Mouse (Mus musculus) intestine, embryonic 14.5 days (tissue): ENCODE data around the gene Pom121l12. TPM values are rescaled to one million over a fixed set of nuclear protein-coding genes. Genes with fewer than 3 reads are reported as not detected.

Source experiments
- ATAC-seq: fragments of 200-750 bp; cut with Nextera tagmentation; replicated peaks from 2 replicates; pipeline ENCODE4 v1.8.0; 2017; ENCODE audit warnings: low read depth, moderate number of reproducible peaks, moderate TSS enrichment, moderate library complexity; ENCODE audit not compliant: low FRiP score, low TSS enrichment
- DNase-seq: peaks from one replicate; pipeline ENCODE4 v3.0.0-alpha.2; 2018; ENCODE audit warnings: low spot score
- H3K27ac ChIP-seq: fragments of 300-500 bp; sonication (generic); 2 replicates; pipeline ENCODE4 v1.5.1; 2014; ENCODE audit warnings: low read depth, mild to moderate bottlenecking, control low read depth
- H3K27me3 ChIP-seq: fragments of 300-500 bp; sonication (generic); replicated peaks from 2 replicates; pipeline ENCODE4 v1.6.1; 2014; ENCODE audit warnings: low read length, control low read depth; ENCODE audit not compliant: control insufficient read depth, insufficient read depth
- H3K36me3 ChIP-seq: fragments of 300-500 bp; sonication (generic); 2 replicates; pipeline ENCODE4 v1.6.1; 2014; ENCODE audit warnings: low read length, control low read depth; ENCODE audit not compliant: control insufficient read depth, insufficient read depth
- H3K4me1 ChIP-seq: fragments of 300-500 bp; sonication (generic); replicated peaks from 2 replicates; pipeline ENCODE4 v1.6.1; 2014; ENCODE audit warnings: low read length, control low read depth, mixed read lengths; ENCODE audit not compliant: control insufficient read depth, insufficient read depth
- H3K4me2 ChIP-seq: fragments of 300-500 bp; sonication (generic); 2 replicates; pipeline ENCODE4 v1.6.1; 2014; ENCODE audit warnings: low read length
- H3K4me3 ChIP-seq: fragments of 300-500 bp; sonication (generic); 2 replicates; pipeline ENCODE4 v1.5.1; 2014; ENCODE audit warnings: low read depth, low read length, control low read depth, mixed read lengths
- H3K9ac ChIP-seq: fragments of 300-500 bp; sonication (generic); 2 replicates; pipeline ENCODE4 v1.6.1; 2014; ENCODE audit warnings: mild to moderate bottlenecking, low read length
- H3K9me3 ChIP-seq: fragments of 300-500 bp; sonication (generic); 2 replicates; pipeline ENCODE4 v1.6.1; 2016; ENCODE audit warnings: low read length, control low read depth; ENCODE audit not compliant: control insufficient read depth
- WGBS: fragments of 180-500 bp; shearing (Covaris S2); extraction: QIAGEN DNeasy Blood & Tissue Kit; methylation state at CpG from one replicate; pipeline ENCODE4 v1.1.7; 2014; 5-methylcytosine and 5-hydroxymethylcytosine counted together
- polyA plus RNA-seq: library from polyadenylated mRNA; unstranded; fragments of >200 nt; fragmentation: Nextera tagmentation; extraction: Ambion mirVana; gene quantifications from 2 replicates; pipeline ENCODE4 v1.2.1, GENCODE M21; 2014

Gene Pom121l12
- polyA plus RNA-seq, result not detected in 2 replicates

- no peak for ATAC-seq
- H3K4me3 ChIP-seq, result no peak within 1 kb of the TSS
- H3K36me3 ChIP-seq, result no peaks in the 10 kb centered on the region
- H3K27me3 ChIP-seq, result no peaks in the 10 kb centered on the region
- H3K9me3 ChIP-seq, result no peaks in the 10 kb centered on the region
- no peak within 1 kb of the TSS for H3K9ac ChIP-seq
- no peak within 1 kb of the TSS for H3K4me2 ChIP-seq
- no peak for DNase-seq
- no peak within 1 kb of the TSS for H3K27ac ChIP-seq
- H3K4me1 ChIP-seq, result no peaks in the 10 kb centered on the region
- WGBS, result 92% methylated on average over 11 of the region's 11 CpGs
Observed at GRCm38 (mm10) chr11:14598976-14599375, at the start of gene Pom121l12. Pom121l12 (plus strand) TSS chr11:14599276.

- no peak overlapping the region for H3K4me2 ChIP-seq
- no peaks in the 10 kb centered on the region for H3K27me3 ChIP-seq
- 94% methylated on average over 2 of the region's 2 CpGs for WGBS
- no peak for ATAC-seq
- no peak overlapping the region for H3K4me3 ChIP-seq
- no peaks in the 10 kb centered on the region for H3K9me3 ChIP-seq
- H3K27ac ChIP-seq, result no peak overlapping the region
- H3K4me1 ChIP-seq, result no peaks in the 10 kb centered on the region
- H3K36me3 ChIP-seq, result no peaks in the 10 kb centered on the region
- no peak overlapping the region for H3K9ac ChIP-seq
- DNase-seq, result no peak
Observed at GRCm38 (mm10) chr11:14611859-14612258, 12.8 kb downstream of the Pom121l12 start.
